Mouse (Mus musculus): Measurements from ENCODE around the gene Hdac10. TPM values are rescaled to one million over a fixed set of nuclear protein-coding genes. Genes with fewer than 3 reads are reported as not detected.

Hdac10 gene
- polyA plus RNA-seq, 1 experiment from 2014 or later, result 16.4 TPM

- no peak overlapping the region for H3K4me2 ChIP-seq (ENCODE audit: low read depth, low read length)
- no peaks in the 10 kb centered on the region for H3K9me3 ChIP-seq (replicated peaks; ENCODE audit: control insufficient read depth, low read length)
- no peak overlapping the region for H3K27ac ChIP-seq (ENCODE audit: low read length)
- H3K4me1 ChIP-seq (ENCODE audit: control insufficient read depth, insufficient read depth, low read length), result peaks cover 4% of the 10 kb centered on the region
- no peak overlapping the region for H3K9ac ChIP-seq (ENCODE audit: low read length)
- H3K36me3 ChIP-seq (ENCODE audit: control insufficient read depth, insufficient read depth), result peaks cover 29% of the 10 kb centered on the region
- no peak overlapping the region for H3K4me3 ChIP-seq (ENCODE audit: low read length)
- peaks cover 18% of the 10 kb centered on the region for H3K27me3 ChIP-seq (ENCODE audit: control insufficient read depth, insufficient read depth, low read length)
- ATAC-seq (replicated peaks; ENCODE audit: extremely low read depth, insufficient read depth, low FRiP score), result no peak
These were observed 23.8 kb upstream of the Hdac10 start for GRCm38 (mm10) chr15:89152312-89152711.

- Histone ChIP-seq H3K27ac (ENCODE audit: low read length) (no peak overlapping the region), H3K4me3 (ENCODE audit: low read length) (peak overlapping the region; percentile 78), H3K36me3 (ENCODE audit: control insufficient read depth, insufficient read depth) (peaks cover 7% of the 10 kb centered on the region; the same call in 1 of the 2 replicates), H3K4me1 (ENCODE audit: control insufficient read depth, insufficient read depth, low read length) (peaks cover 12% of the 10 kb centered on the region), H3K9ac (ENCODE audit: low read length) (no peak overlapping the region), H3K4me2 (ENCODE audit: low read depth, low read length) (peak overlapping the region; percentile 96), H3K27me3 (ENCODE audit: control insufficient read depth, insufficient read depth, low read length) (peaks cover 40% of the 10 kb centered on the region), H3K9me3 (replicated peaks; ENCODE audit: control insufficient read depth, low read length) (no peaks in the 10 kb centered on the region)
- 3% methylated on average over 13 of the region's 13 CpGs for WGBS
- no peak for ATAC-seq (replicated peaks; ENCODE audit: extremely low read depth, insufficient read depth, low FRiP score)
These were observed 21.5 kb upstream of the Hdac10 start for GRCm38 (mm10) chr15:89150041-89150390.

- Histone ChIP-seq H3K9me3 (replicated peaks; ENCODE audit: control insufficient read depth, low read length) (no peaks in the 10 kb centered on the region), H3K27me3 (ENCODE audit: control insufficient read depth, insufficient read depth, low read length) (peaks cover 41% of the 10 kb centered on the region), H3K27ac (ENCODE audit: low read length) (no peak within 1 kb of the TSS), H3K4me2 (ENCODE audit: low read depth, low read length) (peak within 1 kb of the TSS; percentile 96), H3K4me1 (ENCODE audit: control insufficient read depth, insufficient read depth, low read length) (peaks cover 12% of the 10 kb centered on the region), H3K4me3 (ENCODE audit: low read length) (peak within 1 kb of the TSS; percentile 78), H3K36me3 (ENCODE audit: control insufficient read depth, insufficient read depth) (peaks cover 6% of the 10 kb centered on the region; the same call in 1 of the 2 replicates), H3K9ac (ENCODE audit: low read length) (peak within 1 kb of the TSS; percentile 71)
- WGBS, result under 1% methylated on average over 48 of the region's 61 CpGs
- peak; percentile 66 for ATAC-seq (replicated peaks; ENCODE audit: extremely low read depth, insufficient read depth, low FRiP score)
These were observed 21.0 kb upstream of the Hdac10 start, which contains the start of gene Mapk11 for GRCm38 (mm10) chr15:89149271-89150040. Mapk11 (minus strand) TSS chr15:89149628.

- Histone ChIP-seq H3K9me3 (replicated peaks; ENCODE audit: control insufficient read depth, low read length) (no peaks in the 10 kb centered on the region), H3K36me3 (ENCODE audit: control insufficient read depth, insufficient read depth) (no peaks in the 10 kb centered on the region), H3K27me3 (ENCODE audit: control insufficient read depth, insufficient read depth, low read length) (peaks cover 48% of the 10 kb centered on the region), H3K4me3 (ENCODE audit: low read length) (peak overlapping the region; percentile 78), H3K4me2 (ENCODE audit: low read depth, low read length) (peak overlapping the region; percentile 96), H3K4me1 (ENCODE audit: control insufficient read depth, insufficient read depth, low read length) (peaks cover 12% of the 10 kb centered on the region), H3K27ac (ENCODE audit: low read length) (no peak overlapping the region), H3K9ac (ENCODE audit: low read length) (peak overlapping the region; percentile 71)
- 8% methylated on average over 25 of the region's 25 CpGs for WGBS
- ATAC-seq (replicated peaks; ENCODE audit: extremely low read depth, insufficient read depth, low FRiP score), result no peak
These were observed 20.2 kb upstream of the Hdac10 start for GRCm38 (mm10) chr15:89148496-89149270.

GRCm38 (mm10) chr15:89147895-89148294 is 19.4 kb upstream of the Hdac10 start:
- no peak overlapping the region for H3K4me2 ChIP-seq (ENCODE audit: low read depth, low read length)
- ATAC-seq (replicated peaks; ENCODE audit: extremely low read depth, insufficient read depth, low FRiP score), result no peak

GRCm38 (mm10) chr15:89147456-89147855 is 19.0 kb upstream of the Hdac10 start:
- Histone ChIP-seq H3K27ac (ENCODE audit: low read length) (no peak overlapping the region), H3K4me1 (ENCODE audit: control insufficient read depth, insufficient read depth, low read length) (peaks cover 12% of the 10 kb centered on the region), H3K9ac (ENCODE audit: low read length) (no peak overlapping the region), H3K9me3 (replicated peaks; ENCODE audit: control insufficient read depth, low read length) (no peaks in the 10 kb centered on the region), H3K27me3 (ENCODE audit: control insufficient read depth, insufficient read depth, low read length) (peaks cover 54% of the 10 kb centered on the region), H3K4me3 (ENCODE audit: low read length) (no peak overlapping the region), H3K36me3 (ENCODE audit: control insufficient read depth, insufficient read depth) (no peaks in the 10 kb centered on the region), H3K4me2 (ENCODE audit: low read depth, low read length) (no peak overlapping the region)
- ATAC-seq (replicated peaks; ENCODE audit: extremely low read depth, insufficient read depth, low FRiP score), result no peak
- WGBS, result 22% methylated on average over 10 of the region's 10 CpGs

More at GRCm38 (mm10) chr15:89147895-89148294, 19.4 kb upstream of the Hdac10 start:
- Histone ChIP-seq H3K4me3 (ENCODE audit: low read length) (no peak overlapping the region), H3K27ac (ENCODE audit: low read length) (no peak overlapping the region), H3K9ac (ENCODE audit: low read length) (no peak overlapping the region), H3K36me3 (ENCODE audit: control insufficient read depth, insufficient read depth) (no peaks in the 10 kb centered on the region), H3K4me1 (ENCODE audit: control insufficient read depth, insufficient read depth, low read length) (peaks cover 12% of the 10 kb centered on the region), H3K9me3 (replicated peaks; ENCODE audit: control insufficient read depth, low read length) (no peaks in the 10 kb centered on the region), H3K27me3 (ENCODE audit: control insufficient read depth, insufficient read depth, low read length) (peaks cover 50% of the 10 kb centered on the region)
- 56% methylated on average over 4 of the region's 4 CpGs for WGBS

- no peak overlapping the region for H3K27ac ChIP-seq (ENCODE audit: low read length)
- no peaks in the 10 kb centered on the region for H3K36me3 ChIP-seq (ENCODE audit: control insufficient read depth, insufficient read depth)
- H3K9me3 ChIP-seq (replicated peaks; ENCODE audit: control insufficient read depth, low read length), result no peaks in the 10 kb centered on the region
- peaks cover 57% of the 10 kb centered on the region for H3K27me3 ChIP-seq (ENCODE audit: control insufficient read depth, insufficient read depth, low read length)
- H3K4me3 ChIP-seq (ENCODE audit: low read length), result peak overlapping the region; percentile 35
- peaks cover 12% of the 10 kb centered on the region for H3K4me1 ChIP-seq (ENCODE audit: control insufficient read depth, insufficient read depth, low read length)
- H3K9ac ChIP-seq (ENCODE audit: low read length), result no peak overlapping the region
- ATAC-seq (replicated peaks; ENCODE audit: extremely low read depth, insufficient read depth, low FRiP score), result no peak
- H3K4me2 ChIP-seq (ENCODE audit: low read depth, low read length), result peak overlapping the region; percentile 53
- 11% methylated on average over 16 of the region's 16 CpGs for WGBS
These were observed 18.5 kb upstream of the Hdac10 start for GRCm38 (mm10) chr15:89147024-89147423.

- H3K27ac ChIP-seq (ENCODE audit: low read length), result no peak overlapping the region
- WGBS, result under 1% methylated on average over 27 of the region's 27 CpGs
- peak overlapping the region; percentile 53 for H3K4me2 ChIP-seq (ENCODE audit: low read depth, low read length)
- H3K9ac ChIP-seq (ENCODE audit: low read length), result no peak overlapping the region
- H3K4me3 ChIP-seq (ENCODE audit: low read length), result peak overlapping the region; percentile 35
- peaks cover 58% of the 10 kb centered on the region for H3K27me3 ChIP-seq (ENCODE audit: control insufficient read depth, insufficient read depth, low read length)
- H3K4me1 ChIP-seq (ENCODE audit: control insufficient read depth, insufficient read depth, low read length), result peaks cover 12% of the 10 kb centered on the region
- H3K9me3 ChIP-seq (replicated peaks; ENCODE audit: control insufficient read depth, low read length), result no peaks in the 10 kb centered on the region
- no peak for ATAC-seq (replicated peaks; ENCODE audit: extremely low read depth, insufficient read depth, low FRiP score)
- no peaks in the 10 kb centered on the region for H3K36me3 ChIP-seq (ENCODE audit: control insufficient read depth, insufficient read depth)
These were observed 18.0 kb upstream of the Hdac10 start for GRCm38 (mm10) chr15:89146537-89146936.

GRCm38 (mm10) chr15:89145813-89146350 is 17.4 kb upstream of the Hdac10 start:
- Histone ChIP-seq H3K27ac (ENCODE audit: low read length) (no peak overlapping the region), H3K27me3 (ENCODE audit: control insufficient read depth, insufficient read depth, low read length) (peaks cover 64% of the 10 kb centered on the region), H3K4me2 (ENCODE audit: low read depth, low read length) (no peak overlapping the region; the same call in 1 of the 2 replicates), H3K4me3 (ENCODE audit: low read length) (no peak overlapping the region), H3K4me1 (ENCODE audit: control insufficient read depth, insufficient read depth, low read length) (peaks cover 17% of the 10 kb centered on the region), H3K9me3 (replicated peaks; ENCODE audit: control insufficient read depth, low read length) (no peaks in the 10 kb centered on the region), H3K36me3 (ENCODE audit: control insufficient read depth, insufficient read depth) (no peaks in the 10 kb centered on the region), H3K9ac (ENCODE audit: low read length) (no peak overlapping the region)
- 69% methylated on average over 24 of the region's 24 CpGs for WGBS
- ATAC-seq (replicated peaks; ENCODE audit: extremely low read depth, insufficient read depth, low FRiP score), result no peak
